Mouse (Mus musculus): ENCODE data around the gene Borcs6. TPM values are rescaled to one million over a fixed set of nuclear protein-coding genes. Genes with fewer than 3 reads are reported as not detected.

Borcs6 gene
- polyA plus RNA-seq, 1 experiment from 2014 or later = 11.0 TPM

GRCm38 (mm10) chr11:69096987-69097900 lies 37.7 kb downstream of the Borcs6 start:
- 2% methylated on average over 28 of the region's 29 CpGs for WGBS
- no peaks in the 10 kb centered on the region for H3K9me3 ChIP-seq (ENCODE audit: control insufficient read depth, low read depth, low read length)
- H3K27ac ChIP-seq (ENCODE audit: low read length) = peak overlapping the region; percentile 88
- H3K4me2 ChIP-seq (replicated peaks; ENCODE audit: low read depth, low read length) = peak overlapping the region; percentile 83
- peaks cover 31% of the 10 kb centered on the region for H3K4me1 ChIP-seq (ENCODE audit: control insufficient read depth, insufficient read depth, low read length)
- H3K9ac ChIP-seq (replicated peaks; ENCODE audit: low read depth, low read length) = 0 out of 2 replicates have a peak overlapping the region, but pooled peaks have one; percentile 26
- peak; percentile 50 for ATAC-seq (ENCODE audit: insufficient number of reproducible peaks, insufficient read depth, low FRiP score, low read depth)
- no peaks in the 10 kb centered on the region for H3K27me3 ChIP-seq (ENCODE audit: control insufficient read depth, insufficient read depth, low read length)
- H3K4me3 ChIP-seq (ENCODE audit: low read depth, low read length) = peak overlapping the region; percentile 46
- H3K36me3 ChIP-seq (ENCODE audit: control insufficient read depth, insufficient read depth, low read length) = peaks cover 19% of the 10 kb centered on the region

GRCm38 (mm10) chr11:69098039-69098761 lies 38.7 kb downstream of the Borcs6 start:
- ATAC-seq (ENCODE audit: insufficient number of reproducible peaks, insufficient read depth, low FRiP score, low read depth) = no peak
- WGBS = 27% methylated on average over 8 of the region's 8 CpGs
- Histone ChIP-seq H3K27me3 (ENCODE audit: control insufficient read depth, insufficient read depth, low read length) (no peaks in the 10 kb centered on the region), H3K4me2 (replicated peaks; ENCODE audit: low read depth, low read length) (peak overlapping the region; percentile 83), H3K4me3 (ENCODE audit: low read depth, low read length) (peak overlapping the region; percentile 52), H3K9me3 (ENCODE audit: control insufficient read depth, low read depth, low read length) (no peaks in the 10 kb centered on the region), H3K9ac (replicated peaks; ENCODE audit: low read depth, low read length) (no peak overlapping the region), H3K27ac (ENCODE audit: low read length) (peak overlapping the region; percentile 88), H3K36me3 (ENCODE audit: control insufficient read depth, insufficient read depth, low read length) (peaks cover 25% of the 10 kb centered on the region), H3K4me1 (ENCODE audit: control insufficient read depth, insufficient read depth, low read length) (peaks cover 31% of the 10 kb centered on the region)

GRCm38 (mm10) chr11:69098762-69099091 lies 39.2 kb downstream of the Borcs6 start:
- Histone ChIP-seq H3K27ac (ENCODE audit: low read length) (peak overlapping the region; percentile 88), H3K4me3 (ENCODE audit: low read depth, low read length) (peak overlapping the region; percentile 52), H3K4me2 (replicated peaks; ENCODE audit: low read depth, low read length) (peak overlapping the region; percentile 83), H3K27me3 (ENCODE audit: control insufficient read depth, insufficient read depth, low read length) (no peaks in the 10 kb centered on the region), H3K36me3 (ENCODE audit: control insufficient read depth, insufficient read depth, low read length) (peaks cover 30% of the 10 kb centered on the region), H3K9me3 (ENCODE audit: control insufficient read depth, low read depth, low read length) (no peaks in the 10 kb centered on the region), H3K4me1 (ENCODE audit: control insufficient read depth, insufficient read depth, low read length) (peaks cover 31% of the 10 kb centered on the region), H3K9ac (replicated peaks; ENCODE audit: low read depth, low read length) (peak overlapping the region; percentile 55)
- WGBS = under 1% methylated on average over 19 of the region's 19 CpGs
- ATAC-seq (ENCODE audit: insufficient number of reproducible peaks, insufficient read depth, low FRiP score, low read depth) = peak; percentile 16; the same call in 1 of the 2 replicates

GRCm38 (mm10) chr11:69099177-69099914 lies 39.8 kb downstream of the Borcs6 start:
- WGBS = 1% methylated on average over 22 of the region's 22 CpGs
- Histone ChIP-seq H3K9me3 (ENCODE audit: control insufficient read depth, low read depth, low read length) (no peaks in the 10 kb centered on the region), H3K4me1 (ENCODE audit: control insufficient read depth, insufficient read depth, low read length) (peaks cover 29% of the 10 kb centered on the region), H3K27ac (ENCODE audit: low read length) (peak overlapping the region; percentile 88), H3K4me2 (replicated peaks; ENCODE audit: low read depth, low read length) (peak overlapping the region; percentile 83), H3K27me3 (ENCODE audit: control insufficient read depth, insufficient read depth, low read length) (no peaks in the 10 kb centered on the region), H3K36me3 (ENCODE audit: control insufficient read depth, insufficient read depth, low read length) (peaks cover 36% of the 10 kb centered on the region), H3K9ac (replicated peaks; ENCODE audit: low read depth, low read length) (peak overlapping the region; percentile 55), H3K4me3 (ENCODE audit: low read depth, low read length) (peak overlapping the region; percentile 52)
- ATAC-seq (ENCODE audit: insufficient number of reproducible peaks, insufficient read depth, low FRiP score, low read depth) = no peak

GRCm38 (mm10) chr11:69099915-69100345 lies 40.4 kb downstream of the Borcs6 start:
- peaks cover 42% of the 10 kb centered on the region for H3K36me3 ChIP-seq (ENCODE audit: control insufficient read depth, insufficient read depth, low read length)
- H3K9ac ChIP-seq (replicated peaks; ENCODE audit: low read depth, low read length) = peak overlapping the region; percentile 22; the same call in 1 of the 2 replicates
- no peaks in the 10 kb centered on the region for H3K27me3 ChIP-seq (ENCODE audit: control insufficient read depth, insufficient read depth, low read length)
- WGBS = under 1% methylated on average over 23 of the region's 23 CpGs
- no peaks in the 10 kb centered on the region for H3K9me3 ChIP-seq (ENCODE audit: control insufficient read depth, low read depth, low read length)
- H3K4me2 ChIP-seq (replicated peaks; ENCODE audit: low read depth, low read length) = peak overlapping the region; percentile 83
- peak overlapping the region; percentile 52 for H3K4me3 ChIP-seq (ENCODE audit: low read depth, low read length)
- H3K4me1 ChIP-seq (ENCODE audit: control insufficient read depth, insufficient read depth, low read length) = peaks cover 29% of the 10 kb centered on the region
- peak overlapping the region; percentile 88 for H3K27ac ChIP-seq (ENCODE audit: low read length)
- ATAC-seq (ENCODE audit: insufficient number of reproducible peaks, insufficient read depth, low FRiP score, low read depth) = peak; percentile 7; the same call in 1 of the 2 replicates

GRCm38 (mm10) chr11:69100639-69101360 lies 41.3 kb downstream of the Borcs6 start:
- Histone ChIP-seq H3K9ac (replicated peaks; ENCODE audit: low read depth, low read length) (no peak overlapping the region), H3K27me3 (ENCODE audit: control insufficient read depth, insufficient read depth, low read length) (no peaks in the 10 kb centered on the region), H3K27ac (ENCODE audit: low read length) (no peak overlapping the region), H3K36me3 (ENCODE audit: control insufficient read depth, insufficient read depth, low read length) (peaks cover 48% of the 10 kb centered on the region), H3K9me3 (ENCODE audit: control insufficient read depth, low read depth, low read length) (no peaks in the 10 kb centered on the region), H3K4me3 (ENCODE audit: low read depth, low read length) (peak overlapping the region; percentile 52; the same call in 1 of the 2 replicates), H3K4me1 (ENCODE audit: control insufficient read depth, insufficient read depth, low read length) (peaks cover 29% of the 10 kb centered on the region), H3K4me2 (replicated peaks; ENCODE audit: low read depth, low read length) (peak overlapping the region; percentile 83)
- 90% methylated on average over 20 of the region's 20 CpGs for WGBS
- ATAC-seq (ENCODE audit: insufficient number of reproducible peaks, insufficient read depth, low FRiP score, low read depth) = no peak

GRCm38 (mm10) chr11:69101604-69102402 lies 42.3 kb downstream of the Borcs6 start:
- Histone ChIP-seq H3K4me3 (ENCODE audit: low read depth, low read length) (no peak overlapping the region), H3K36me3 (ENCODE audit: control insufficient read depth, insufficient read depth, low read length) (peaks cover 58% of the 10 kb centered on the region)
- WGBS = 89% methylated on average over 21 of the region's 21 CpGs

More at GRCm38 (mm10) chr11:69101604-69102402, 42.3 kb downstream of the Borcs6 start:
- Histone ChIP-seq H3K27ac (ENCODE audit: low read length) (no peak overlapping the region), H3K9ac (replicated peaks; ENCODE audit: low read depth, low read length) (no peak overlapping the region), H3K4me1 (ENCODE audit: control insufficient read depth, insufficient read depth, low read length) (peaks cover 26% of the 10 kb centered on the region), H3K9me3 (ENCODE audit: control insufficient read depth, low read depth, low read length) (no peaks in the 10 kb centered on the region), H3K27me3 (ENCODE audit: control insufficient read depth, insufficient read depth, low read length) (no peaks in the 10 kb centered on the region), H3K4me2 (replicated peaks; ENCODE audit: low read depth, low read length) (no peak overlapping the region)
- no peak for ATAC-seq (ENCODE audit: insufficient number of reproducible peaks, insufficient read depth, low FRiP score, low read depth)

Measured in stomach, embryonic 14.5 days (tissue).